Mouse (Mus musculus): ENCODE data around the gene Tapbp.
"Not testable (repeated sequence)": the region's sequence is repeated elsewhere in the genome, so short reads cannot be mapped to it uniquely, and the experiment has no call there.

The Tapbp gene

GRCm38 (mm10) chr17:33904835-33905234, 10.9 kb upstream of the Tapbp start, which contains the start of gene Platr17:
TSS of gene Platr17 (plus strand) at chr17:33905135.
- not testable (repeated sequence) for DNase-seq

GRCm38 (mm10) chr17:33908331-33909076, 7.2 kb upstream of the Tapbp start:
- DNase-seq, result peak in 1 of 2 experiments; percentile 49

GRCm38 (mm10) chr17:33909077-33909868, 6.4 kb upstream of the Tapbp start, which contains the start of gene Daxx:
TSS of gene Daxx (plus strand) at chr17:33909414.
- peak; percentile 99 for DNase-seq

GRCm38 (mm10) chr17:33909869-33910250, 5.8 kb upstream of the Tapbp start:
- DNase-seq, result peak in 1 of 2 experiments; percentile 57

GRCm38 (mm10) chr17:33910346-33911051, 5.2 kb upstream of the Tapbp start:
- DNase-seq, result no peak

- no peak for DNase-seq
Observed at GRCm38 (mm10) chr17:33911052-33911812, 4.5 kb upstream of the Tapbp start.

GRCm38 (mm10) chr17:33911813-33912414, 3.8 kb upstream of the Tapbp start:
- DNase-seq, result peak in 1 of 2 experiments; percentile 53

- no peak for DNase-seq
Observed at GRCm38 (mm10) chr17:33913264-33913663, 2.4 kb upstream of the Tapbp start.

- no peak for DNase-seq
Observed at GRCm38 (mm10) chr17:33913905-33914304, 1.8 kb upstream of the Tapbp start.

GRCm38 (mm10) chr17:33914969-33915391, 719 bp upstream of the Tapbp start:
- DNase-seq, result no peak

GRCm38 (mm10) chr17:33916294-33916693, 595 bp downstream of the Tapbp start:
- DNase-seq, result no peak

- DNase-seq, result no peak
Observed at GRCm38 (mm10) chr17:33916847-33917655, 1.4 kb downstream of the Tapbp start.

GRCm38 (mm10) chr17:33917656-33918292, 2.1 kb downstream of the Tapbp start:
- DNase-seq, result no peak

- peak in 1 of 2 experiments; percentile 38 for DNase-seq
Observed at GRCm38 (mm10) chr17:33918293-33919203, 2.8 kb downstream of the Tapbp start.

- DNase-seq, result peak; percentile 90 to 92
Observed at GRCm38 (mm10) chr17:33919351-33920281, 3.9 kb downstream of the Tapbp start.

GRCm38 (mm10) chr17:33920282-33921097, 4.8 kb downstream of the Tapbp start:
- peak; percentile 77 to 92 for DNase-seq

GRCm38 (mm10) chr17:33921361-33921760, 5.7 kb downstream of the Tapbp start:
- no peak for DNase-seq
